Mouse (Mus musculus): Measurements from ENCODE around the gene Nexmif. TPM values are rescaled to one million over a fixed set of nuclear protein-coding genes. Genes with fewer than 3 reads are reported as not detected.

Gene Nexmif
- polyA plus RNA-seq, 1 experiment from 2014 or later, result 4.6 TPM

- H3K9me3 ChIP-seq (replicated peaks), result no peaks in the 10 kb centered on the region
- ATAC-seq (ENCODE audit: low FRiP score), result no peak
- H3K36me3 ChIP-seq, result no peaks in the 10 kb centered on the region
- no peak overlapping the region for H3K4me2 ChIP-seq (replicated peaks)
- no peaks in the 10 kb centered on the region for H3K4me1 ChIP-seq
- H3K4me3 ChIP-seq, result no peak overlapping the region
- no peak overlapping the region for H3K9ac ChIP-seq
- peaks cover 48% of the 10 kb centered on the region for H3K27me3 ChIP-seq
- H3K27ac ChIP-seq, result no peak overlapping the region
These were observed 160.7 kb downstream of the Nexmif start for GRCm38 (mm10) chrX:104040276-104040675.

GRCm38 (mm10) chrX:104033843-104034242 is 167.1 kb downstream of the Nexmif start:
- Histone ChIP-seq H3K9me3 (replicated peaks) (no peaks in the 10 kb centered on the region), H3K36me3 (no peaks in the 10 kb centered on the region), H3K9ac (no peak overlapping the region), H3K4me1 (no peaks in the 10 kb centered on the region), H3K27me3 (peaks cover 20% of the 10 kb centered on the region), H3K4me3 (no peak overlapping the region), H3K4me2 (replicated peaks) (no peak overlapping the region), H3K27ac (no peak overlapping the region)
- 85% methylated on average over 5 of the region's 5 CpGs for WGBS
- ATAC-seq (ENCODE audit: low FRiP score), result no peak

- no peak for ATAC-seq (ENCODE audit: low FRiP score)
- H3K36me3 ChIP-seq, result no peaks in the 10 kb centered on the region
- H3K4me2 ChIP-seq (replicated peaks), result no peak overlapping the region
- H3K27ac ChIP-seq, result no peak overlapping the region
- no peaks in the 10 kb centered on the region for H3K4me1 ChIP-seq
- H3K9ac ChIP-seq, result no peak overlapping the region
- no peaks in the 10 kb centered on the region for H3K9me3 ChIP-seq (replicated peaks)
- H3K27me3 ChIP-seq, result peaks cover 26% of the 10 kb centered on the region
- H3K4me3 ChIP-seq, result no peak overlapping the region
- WGBS, result 49% methylated on average over 4 of the region's 4 CpGs
These were observed 168.2 kb downstream of the Nexmif start for GRCm38 (mm10) chrX:104032756-104033155.

MicroRNA genes within 50 kb of the gene (microRNA counts, 519-probe panel; counts per million panel counts)
- microRNA mmu-miR-672, result 2,874 counts per million, percentile 68 among the panel's probes with 10 or more counts

Small RNA genes lying within 50 kb of the gene (microRNA-seq; reads per million reads assigned to microRNA genes)
- gene Gm24993, result not detected
- 127 reads per million, percentile 49 among the genes with 10 or more reads in this experiment for gene Mir672

Other genes starting within 250 kb of the Nexmif start
- gene Rlim, start 219.9 kb downstream of the Nexmif start, polyA plus RNA-seq (2016; fragmentation: Nextera tagmentation; extraction: Ambion mirVana), result 45.8 and 52.4 TPM in 2 replicates
- gene Abcb7, start 212.7 kb upstream of the Nexmif start, polyA plus RNA-seq (2016; fragmentation: Nextera tagmentation; extraction: Ambion mirVana), result 10.7 and 11.5 TPM in 2 replicates

Measured in hindbrain, embryonic 12.5 days (tissue).